Mouse (Mus musculus) hindbrain, embryonic 12.5 days (tissue): ENCODE measurements around the gene Slc30a4. TPM values are rescaled to one million over a fixed set of nuclear protein-coding genes. Genes with fewer than 3 reads are reported as not detected.

Experiments used
- ATAC-seq: fragments of 200-750 bp; cut with Nextera tagmentation; 2 replicates; pipeline ENCODE4 v1.8.0; 2017; ENCODE audit warnings: moderate TSS enrichment; ENCODE audit not compliant: low FRiP score
- H3K27ac ChIP-seq: fragments of 300-500 bp; sonication (generic); 2 replicates; pipeline ENCODE4 v1.5.1; 2016; ENCODE audit warnings: mild to moderate bottlenecking
- H3K27me3 ChIP-seq: fragments of 300-500 bp; sonication (generic); 2 replicates; pipeline ENCODE4 v1.6.1; 2016; ENCODE audit warnings: mild to moderate bottlenecking
- H3K36me3 ChIP-seq: fragments of 300-500 bp; sonication (generic); 2 replicates; pipeline ENCODE4 v1.6.1; 2016; ENCODE audit warnings: mild to moderate bottlenecking
- H3K4me1 ChIP-seq: fragments of 300-500 bp; sonication (generic); 2 replicates; pipeline ENCODE4 v1.6.1; 2016
- H3K4me2 ChIP-seq: fragments of 300-500 bp; sonication (generic); replicated peaks from 2 replicates; pipeline ENCODE4 v1.6.1; 2016; ENCODE audit warnings: mild to moderate bottlenecking
- H3K4me3 ChIP-seq: fragments of 300-500 bp; sonication (generic); 2 replicates; pipeline ENCODE4 v1.5.1; 2016; ENCODE audit warnings: mild to moderate bottlenecking
- H3K9ac ChIP-seq: fragments of 300-500 bp; sonication (generic); 2 replicates; pipeline ENCODE4 v1.6.1; 2016; ENCODE audit warnings: mild to moderate bottlenecking, moderate library complexity
- H3K9me3 ChIP-seq: fragments of 300-500 bp; sonication (generic); replicated peaks from 2 replicates; pipeline ENCODE4 v1.6.1; 2016; ENCODE audit warnings: mild to moderate bottlenecking
- WGBS: fragments of 180-500 bp; shearing (Covaris S2); methylation state at CpG from one replicate; pipeline ENCODE4 v1.1.7; 2016; 5-methylcytosine and 5-hydroxymethylcytosine counted together
- polyA plus RNA-seq: library from polyadenylated mRNA; unstranded; fragments of >200 nt; fragmentation: Nextera tagmentation; extraction: Ambion mirVana; gene quantifications from 2 replicates; pipeline ENCODE4 v1.2.1, GENCODE M21; 2016

The Slc30a4 gene
- 11.8 and 12.8 TPM in 2 replicates for polyA plus RNA-seq

GRCm38 (mm10) chr2:122702181-122703036 is at the start of gene Slc30a4:
TSS of gene Slc30a4 (minus strand) at chr2:122702663.
- Histone ChIP-seq H3K27ac (peak within 1 kb of the TSS; percentile 72), H3K27me3 (0 out of 2 replicates have a peak, but pooled peaks cover 6% of the 10 kb centered on the region), H3K4me3 (peak within 1 kb of the TSS; percentile 81), H3K4me1 (peaks cover 9% of the 10 kb centered on the region), H3K9me3 (no peaks in the 10 kb centered on the region), H3K4me2 (peak within 1 kb of the TSS; percentile 86), H3K9ac (peak within 1 kb of the TSS; percentile 87), H3K36me3 (no peaks in the 10 kb centered on the region)
- ATAC-seq, result peak; percentile 99
- WGBS, result under 1% methylated on average over 111 of the region's 111 CpGs

DNA sequence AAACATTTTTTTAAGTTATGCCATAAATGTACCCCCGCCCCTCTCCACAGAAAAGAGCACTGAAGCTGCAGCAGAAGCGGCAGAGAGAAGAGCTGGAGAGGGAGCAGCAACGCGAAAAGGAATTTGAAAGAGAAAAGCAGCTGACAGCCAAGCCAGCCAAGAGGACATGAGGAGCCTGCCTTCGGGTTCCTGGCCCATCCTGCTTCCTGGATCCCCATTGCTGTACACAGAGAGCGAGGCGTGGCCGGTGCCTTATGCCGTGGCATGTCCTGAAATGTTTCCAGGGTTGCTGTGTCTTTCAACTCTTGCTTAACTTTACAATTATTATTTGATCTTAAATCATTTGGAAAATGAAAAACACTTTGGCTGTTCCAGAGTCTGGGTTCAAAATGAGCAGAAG is 44.0 kb upstream of the Slc30a4 start:
- 88% methylated on average over 9 of the region's 9 CpGs for WGBS
- Histone ChIP-seq H3K36me3 (peaks cover 45% of the 10 kb centered on the region), H3K27me3 (no peaks in the 10 kb centered on the region), H3K4me1 (no peaks in the 10 kb centered on the region), H3K9ac (no peak overlapping the region), H3K4me3 (no peak overlapping the region), H3K4me2 (no peak overlapping the region), H3K9me3 (no peaks in the 10 kb centered on the region), H3K27ac (no peak overlapping the region)
- no peak for ATAC-seq

DNA sequence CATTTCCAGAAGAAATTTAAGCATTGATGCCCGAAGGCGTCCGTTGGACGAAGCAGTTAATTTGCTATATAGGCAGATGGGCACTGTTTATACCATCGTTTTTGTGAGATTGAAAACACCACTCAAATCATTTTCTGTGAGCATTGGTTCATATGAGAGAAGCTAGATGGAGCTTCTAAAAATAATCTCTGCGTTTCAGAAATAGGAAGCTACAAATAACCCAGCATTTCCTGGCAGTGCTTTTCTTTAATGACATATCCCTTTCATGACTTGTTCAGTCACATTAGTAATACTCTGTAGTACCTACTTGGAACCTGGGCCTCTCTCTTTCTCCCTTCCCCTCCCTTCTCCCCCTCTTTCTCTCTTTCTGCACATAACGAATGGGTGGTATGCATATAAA is 36.6 kb upstream of the Slc30a4 start:
- H3K4me2 ChIP-seq, result peak overlapping the region; percentile 63
- no peaks in the 10 kb centered on the region for H3K9me3 ChIP-seq
- peak overlapping the region; percentile 90 for H3K4me3 ChIP-seq
- peak overlapping the region; percentile 95; the same call in 1 of the 2 replicates for H3K27ac ChIP-seq
- peak overlapping the region; percentile 94 for H3K9ac ChIP-seq
- peaks cover 5% of the 10 kb centered on the region; the same call in 1 of the 2 replicates for H3K36me3 ChIP-seq
- peaks cover 14% of the 10 kb centered on the region for H3K27me3 ChIP-seq
- peaks cover 11% of the 10 kb centered on the region for H3K4me1 ChIP-seq
- 38% methylated on average over 7 of the region's 7 CpGs for WGBS
- no peak for ATAC-seq

DNA sequence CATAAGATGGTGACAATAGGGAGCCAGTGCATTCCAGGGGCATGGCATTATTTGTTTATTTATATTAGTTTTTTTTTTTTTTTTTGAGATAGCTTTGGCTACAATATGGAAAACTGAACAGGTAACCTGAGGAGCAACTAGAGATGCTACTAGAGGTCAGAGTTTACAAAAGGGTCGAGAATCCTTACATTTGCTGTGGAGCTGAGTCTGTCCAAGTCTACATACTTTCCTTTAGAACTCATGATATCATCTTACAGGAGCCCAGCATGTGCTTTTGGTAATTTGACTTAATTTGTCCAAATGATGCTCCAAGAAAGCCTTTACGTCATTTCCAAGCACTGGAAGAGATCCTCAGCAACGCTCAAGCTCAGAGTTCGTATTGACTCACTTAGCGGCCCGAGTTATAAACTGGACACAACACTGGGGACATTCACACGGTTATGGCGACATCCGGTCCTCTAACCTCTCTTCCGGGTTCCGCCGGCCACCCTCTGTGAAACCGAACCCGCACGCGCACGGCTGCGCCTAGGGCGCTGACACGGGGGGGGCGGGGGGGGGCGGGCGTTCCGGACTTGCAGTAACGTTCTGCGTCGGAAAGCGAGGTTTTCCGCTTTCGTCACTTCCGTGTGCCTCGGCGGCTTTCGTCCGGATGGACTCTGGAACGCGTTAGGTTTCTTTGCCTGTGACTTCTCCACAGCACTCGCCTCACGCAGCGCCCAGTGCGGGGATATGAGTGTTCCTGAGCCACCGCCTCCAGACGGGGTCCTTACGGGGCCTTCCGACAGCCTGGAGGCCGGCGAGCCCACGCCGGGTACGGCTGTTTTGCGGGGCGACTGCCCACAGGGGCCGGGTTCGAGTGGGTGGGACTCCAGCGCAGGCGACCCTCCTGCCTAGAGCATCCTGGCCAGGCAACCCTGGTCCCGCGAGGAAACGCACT is 35.7 kb upstream of the Slc30a4 start, which contains the start of gene Bloc1s6:
Gene Bloc1s6, plus strand, starts transcription at position 610 of the 937 bp plus-strand sequence.
- peak within 1 kb of the TSS; percentile 95 for H3K27ac ChIP-seq
- H3K4me3 ChIP-seq, result peak within 1 kb of the TSS; percentile 90
- WGBS, result under 1% methylated on average over 52 of the region's 59 CpGs
- peaks cover 11% of the 10 kb centered on the region for H3K4me1 ChIP-seq
- peak within 1 kb of the TSS; percentile 94 for H3K9ac ChIP-seq
- peaks cover 5% of the 10 kb centered on the region; the same call in 1 of the 2 replicates for H3K36me3 ChIP-seq
- peaks cover 15% of the 10 kb centered on the region for H3K27me3 ChIP-seq
- ATAC-seq, result peak; percentile 96
- peak within 1 kb of the TSS; percentile 63 for H3K4me2 ChIP-seq
- H3K9me3 ChIP-seq, result no peaks in the 10 kb centered on the region

DNA sequence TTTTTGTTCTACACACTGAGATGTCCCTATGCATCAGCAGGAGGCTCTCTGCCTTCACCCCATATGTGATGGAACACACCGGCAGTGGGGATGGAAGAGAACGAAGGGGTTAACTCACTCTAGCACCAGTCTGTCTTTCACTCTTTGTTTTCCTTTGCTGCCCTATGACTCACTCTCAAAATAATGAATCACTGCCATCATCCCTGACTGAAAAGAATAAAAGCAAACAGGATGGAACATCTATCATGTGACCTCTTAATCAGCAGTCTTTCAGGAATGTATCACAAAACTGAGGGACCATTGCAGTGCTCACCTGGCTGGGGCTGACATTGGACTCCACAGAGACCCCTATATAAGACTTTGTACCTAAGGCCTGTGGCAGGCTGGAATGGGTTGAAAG is 29.0 kb upstream of the Slc30a4 start:
- ATAC-seq, result no peak
- no peak overlapping the region for H3K27ac ChIP-seq
- H3K36me3 ChIP-seq, result no peaks in the 10 kb centered on the region
- H3K4me3 ChIP-seq, result no peak overlapping the region
- peaks cover 15% of the 10 kb centered on the region for H3K27me3 ChIP-seq
- H3K9ac ChIP-seq, result no peak overlapping the region
- no peaks in the 10 kb centered on the region for H3K9me3 ChIP-seq
- 52% methylated on average over 2 of the region's 2 CpGs for WGBS
- no peaks in the 10 kb centered on the region for H3K4me1 ChIP-seq
- H3K4me2 ChIP-seq, result no peak overlapping the region

DNA sequence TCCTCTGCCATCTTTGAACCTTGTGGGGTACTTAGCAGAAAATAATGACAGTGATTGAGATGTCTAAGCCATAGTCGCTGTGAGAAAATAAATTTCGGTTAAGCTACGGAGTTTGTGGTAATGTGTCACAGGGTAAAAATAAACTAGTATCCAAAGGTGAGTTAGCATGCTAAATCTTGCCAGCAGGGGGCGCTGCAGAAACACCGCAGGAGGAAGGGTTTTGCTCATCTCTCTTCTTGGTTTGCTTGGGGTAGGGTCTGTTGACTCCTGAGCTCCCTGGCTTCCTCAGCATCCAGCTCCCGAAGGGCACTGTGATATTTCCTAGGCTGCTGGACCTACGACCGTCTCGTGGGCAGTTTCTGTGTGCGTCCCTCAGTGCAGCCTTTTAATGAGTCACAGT is 23.1 kb upstream of the Slc30a4 start:
- H3K27ac ChIP-seq, result no peak overlapping the region
- no peaks in the 10 kb centered on the region for H3K36me3 ChIP-seq
- no peak for ATAC-seq
- WGBS, result 59% methylated on average over 10 of the region's 10 CpGs
- H3K4me2 ChIP-seq, result no peak overlapping the region
- no peaks in the 10 kb centered on the region for H3K4me1 ChIP-seq
- no peaks in the 10 kb centered on the region for H3K9me3 ChIP-seq
- no peaks in the 10 kb centered on the region for H3K27me3 ChIP-seq
- H3K9ac ChIP-seq, result no peak overlapping the region
- no peak overlapping the region for H3K4me3 ChIP-seq

GRCm38 (mm10) chr2:122720564-122720963 is 18.1 kb upstream of the Slc30a4 start:
- no peak overlapping the region for H3K9ac ChIP-seq
- H3K9me3 ChIP-seq, result no peaks in the 10 kb centered on the region
- H3K27me3 ChIP-seq, result no peaks in the 10 kb centered on the region
- H3K4me3 ChIP-seq, result no peak overlapping the region
- no peak for ATAC-seq
- no peak overlapping the region for H3K27ac ChIP-seq
- H3K4me1 ChIP-seq, result no peaks in the 10 kb centered on the region
- H3K36me3 ChIP-seq, result no peaks in the 10 kb centered on the region
- 79% methylated on average over 3 of the region's 3 CpGs for WGBS
- H3K4me2 ChIP-seq, result no peak overlapping the region

GRCm38 (mm10) chr2:122719232-122719631 is 16.8 kb upstream of the Slc30a4 start:
- Histone ChIP-seq H3K9ac (no peak overlapping the region), H3K27me3 (no peaks in the 10 kb centered on the region), H3K9me3 (no peaks in the 10 kb centered on the region), H3K36me3 (no peaks in the 10 kb centered on the region), H3K4me3 (no peak overlapping the region), H3K4me2 (no peak overlapping the region), H3K4me1 (no peaks in the 10 kb centered on the region), H3K27ac (no peak overlapping the region)
- WGBS, result 65% methylated on average over 1 of the region's 1 CpGs
- ATAC-seq, result no peak

DNA sequence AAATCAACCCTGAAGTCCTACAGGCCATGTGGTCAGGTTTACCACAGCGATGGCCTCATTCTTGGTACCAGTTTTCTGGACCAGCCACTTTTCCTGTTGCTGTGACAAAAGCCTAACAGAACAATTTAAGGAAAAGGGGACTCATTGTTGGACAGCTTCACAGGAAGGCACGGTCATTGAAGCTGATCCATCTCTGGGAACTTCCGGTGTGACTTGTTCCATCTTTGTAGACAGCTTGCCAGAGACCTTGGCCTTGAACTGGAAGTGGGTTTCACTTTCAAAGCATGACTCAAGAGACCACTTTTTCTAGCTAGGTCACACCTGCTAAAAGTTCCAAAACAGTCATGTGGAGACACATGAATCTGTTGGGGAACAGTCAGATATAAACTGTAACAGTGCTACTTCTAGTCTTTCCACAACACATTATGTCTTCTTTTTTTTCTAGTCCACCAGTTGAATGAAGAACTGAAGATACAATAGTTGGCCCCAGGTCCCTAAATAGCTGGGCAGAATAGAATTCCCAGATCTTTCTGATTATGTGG is 13.9 kb upstream of the Slc30a4 start:
- H3K4me1 ChIP-seq, result no peaks in the 10 kb centered on the region
- no peak overlapping the region for H3K9ac ChIP-seq
- no peak overlapping the region for H3K4me3 ChIP-seq
- H3K27me3 ChIP-seq, result no peaks in the 10 kb centered on the region
- no peak overlapping the region for H3K27ac ChIP-seq
- no peaks in the 10 kb centered on the region for H3K36me3 ChIP-seq
- no peak overlapping the region for H3K4me2 ChIP-seq
- H3K9me3 ChIP-seq, result no peaks in the 10 kb centered on the region
- ATAC-seq, result no peak
- WGBS, result 85% methylated on average over 3 of the region's 3 CpGs

DNA sequence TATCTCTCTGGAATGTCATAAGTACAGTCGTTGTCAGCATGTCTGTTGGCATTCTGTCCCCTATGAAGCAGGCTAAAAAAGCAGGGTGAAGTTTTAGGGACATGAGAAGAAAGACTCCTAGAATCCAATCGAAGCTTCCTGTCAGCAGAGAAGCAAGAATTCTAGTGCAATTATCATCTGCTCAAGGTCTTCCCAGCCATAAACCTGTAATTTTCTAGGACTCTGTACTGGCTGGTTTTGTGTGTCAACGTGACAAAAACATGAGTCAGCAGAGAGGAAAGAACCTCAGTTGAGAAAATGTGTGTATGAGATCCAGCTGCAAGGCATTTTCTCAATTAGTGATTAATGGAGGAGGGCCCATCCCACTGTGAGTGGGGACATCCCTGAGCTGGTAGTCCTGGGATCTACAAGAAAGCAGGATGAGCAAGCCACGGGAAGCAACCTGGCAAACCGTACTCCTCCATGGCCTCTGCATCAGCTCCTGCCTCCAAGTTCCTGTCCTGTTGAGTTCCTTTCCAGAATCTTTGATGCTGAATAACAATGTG is 12.8 kb upstream of the Slc30a4 start:
- Histone ChIP-seq H3K27ac (no peak overlapping the region), H3K9ac (no peak overlapping the region), H3K27me3 (no peaks in the 10 kb centered on the region), H3K4me1 (no peaks in the 10 kb centered on the region), H3K9me3 (no peaks in the 10 kb centered on the region), H3K4me3 (no peak overlapping the region), H3K4me2 (no peak overlapping the region), H3K36me3 (no peaks in the 10 kb centered on the region)
- 79% methylated on average over 5 of the region's 5 CpGs for WGBS
- ATAC-seq, result no peak

- ATAC-seq, result no peak
- Histone ChIP-seq H3K9me3 (no peaks in the 10 kb centered on the region), H3K4me1 (no peaks in the 10 kb centered on the region), H3K4me3 (no peak overlapping the region), H3K27me3 (no peaks in the 10 kb centered on the region), H3K4me2 (no peak overlapping the region), H3K9ac (no peak overlapping the region), H3K36me3 (no peaks in the 10 kb centered on the region), H3K27ac (no peak overlapping the region)
- 76% methylated on average over 2 of the region's 2 CpGs for WGBS
These were observed 10.4 kb upstream of the Slc30a4 start for GRCm38 (mm10) chr2:122712848-122713247.

DNA sequence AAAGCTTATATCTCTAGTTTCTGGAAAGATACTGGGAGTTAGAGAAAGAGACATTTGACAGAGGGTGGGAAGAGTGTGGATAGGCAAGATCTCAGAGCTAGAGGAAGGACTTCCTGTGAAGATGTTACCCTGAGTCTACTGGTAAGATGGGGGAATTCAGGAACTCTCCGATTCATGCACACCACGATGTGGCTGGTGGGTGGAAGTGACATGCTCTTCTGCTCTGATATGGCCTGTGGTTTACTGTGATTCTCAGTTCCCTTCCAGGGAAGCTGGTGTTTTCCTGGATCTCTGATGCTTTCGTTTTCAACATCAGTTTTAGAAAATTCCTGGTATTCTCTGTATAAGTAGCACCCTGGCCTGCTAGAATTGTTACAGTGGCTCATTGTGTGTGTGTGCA is 9.4 kb upstream of the Slc30a4 start:
- H3K36me3 ChIP-seq, result no peaks in the 10 kb centered on the region
- no peaks in the 10 kb centered on the region for H3K27me3 ChIP-seq
- WGBS, result 73% methylated on average over 3 of the region's 3 CpGs
- no peak for ATAC-seq
- H3K4me2 ChIP-seq, result no peak overlapping the region
- no peaks in the 10 kb centered on the region for H3K4me1 ChIP-seq
- no peak overlapping the region for H3K9ac ChIP-seq
- H3K9me3 ChIP-seq, result no peaks in the 10 kb centered on the region
- no peak overlapping the region for H3K27ac ChIP-seq
- no peak overlapping the region for H3K4me3 ChIP-seq
